Mouse (Mus musculus) WW6 (cell line): ENCODE data around the gene Fastk.
A peak's percentile ranks its signal among the peaks of the same experiment; 100 is the strongest.
"Not testable (repeated sequence)": the region's sequence is repeated elsewhere in the genome, so short reads cannot be mapped to it uniquely, and the experiment has no call there.

Source experiments
- DNase-seq: peaks from one replicate; pipeline ENCODE4 v3.0.0-alpha.2; 2013; ENCODE audit warnings: low read depth, low spot score

Gene Fastk

GRCm38 (mm10) chr5:24424004-24424781, 20.9 kb downstream of the Fastk start:
- DNase-seq = no peak

GRCm38 (mm10) chr5:24423129-24424003, 21.7 kb downstream of the Fastk start, which contains the start of the genes Cdk5 and Slc4a2:
TSS of gene Cdk5 (minus strand) at chr5:24423530.
TSS of gene Slc4a2 (plus strand) at chr5:24423837.
- DNase-seq = peak; percentile 97

GRCm38 (mm10) chr5:24420381-24420780, 24.7 kb downstream of the Fastk start:
- no peak for DNase-seq

- no peak for DNase-seq
Observed at GRCm38 (mm10) chr5:24417587-24417986, 27.5 kb downstream of the Fastk start.

- peak; percentile 71 for DNase-seq
Observed at GRCm38 (mm10) chr5:24416222-24416736, 28.8 kb downstream of the Fastk start.

GRCm38 (mm10) chr5:24413938-24414337, 31.1 kb downstream of the Fastk start:
- DNase-seq = no peak

GRCm38 (mm10) chr5:24413042-24413693, 31.9 kb downstream of the Fastk start, which contains the start of gene Asic3:
TSS of gene Asic3 (plus strand) at chr5:24413392.
- no peak for DNase-seq

- DNase-seq = no peak
Observed at GRCm38 (mm10) chr5:24412063-24412462, 33.0 kb downstream of the Fastk start.

GRCm38 (mm10) chr5:24409466-24409865, 35.6 kb downstream of the Fastk start:
- no peak for DNase-seq

- no peak for DNase-seq
Observed at GRCm38 (mm10) chr5:24408651-24409050, 36.4 kb downstream of the Fastk start.

GRCm38 (mm10) chr5:24405389-24405876, 39.7 kb downstream of the Fastk start:
- DNase-seq = no peak

GRCm38 (mm10) chr5:24404594-24405360, 40.3 kb downstream of the Fastk start:
- no peak for DNase-seq

GRCm38 (mm10) chr5:24401969-24402368, 43.1 kb downstream of the Fastk start:
- DNase-seq = no peak

GRCm38 (mm10) chr5:24400911-24401605, 44.0 kb downstream of the Fastk start:
- DNase-seq = no peak

- no peak for DNase-seq
Observed at GRCm38 (mm10) chr5:24400362-24400761, 44.7 kb downstream of the Fastk start.

GRCm38 (mm10) chr5:24399686-24400085, 45.4 kb downstream of the Fastk start:
- no peak for DNase-seq

- DNase-seq = not testable (repeated sequence)
Observed at GRCm38 (mm10) chr5:24396254-24396653, 48.8 kb downstream of the Fastk start.

GRCm38 (mm10) chr5:24394165-24394894, 50.8 kb downstream of the Fastk start:
- DNase-seq = peak; percentile 92

GRCm38 (mm10) chr5:24393392-24393997, 51.6 kb downstream of the Fastk start, which contains the start of gene Abcb8:
TSS of gene Abcb8 (plus strand) at chr5:24393663.
- no peak for DNase-seq
